Mouse (Mus musculus) lung, postnatal 36 days (tissue): ENCODE measurements at regions not wholly inside any gene's neighbourhood (a gene's known extent, or its start where the extent isn't known, plus 50 kb on each side); places are given as distances from the start of the nearest gene placed in this dataset.
"Not testable (repeated sequence)": the region's sequence is repeated elsewhere in the genome, so short reads cannot be mapped to it uniquely, and the experiment has no call there.

Experiments used
- DNase-seq: peaks from one replicate; pipeline ENCODE4 v3.0.0; 2022; ENCODE audit warnings: mixed read lengths

GRCm38 (mm10) chr1:99599696-99600489 is 172.7 kb upstream of the Cntnap5b start:
- DNase-seq = no peak

DNA sequence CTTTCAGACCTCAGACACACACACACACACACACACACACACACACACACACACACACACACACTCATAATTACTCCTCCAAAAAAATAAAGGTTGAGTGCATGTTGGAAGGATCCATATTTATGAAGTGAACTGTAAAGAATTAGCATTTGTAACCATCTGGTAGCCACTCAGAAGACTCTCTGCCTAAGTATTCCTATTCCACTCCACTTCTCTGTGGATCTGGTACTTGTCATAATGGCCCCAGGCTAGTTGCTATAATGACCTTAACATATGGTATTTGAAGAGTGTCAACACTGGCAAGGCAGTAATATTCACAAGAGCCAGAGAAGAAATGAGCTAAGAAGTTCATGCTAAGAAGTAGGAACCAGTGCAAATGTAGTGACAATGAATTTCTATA is 167.4 kb upstream of the Cntnap5b start:
- no peak for DNase-seq

- DNase-seq = no peak
Measured at GRCm38 (mm10) chr1:99619221-99619620, 153.3 kb upstream of the Cntnap5b start.

DNA sequence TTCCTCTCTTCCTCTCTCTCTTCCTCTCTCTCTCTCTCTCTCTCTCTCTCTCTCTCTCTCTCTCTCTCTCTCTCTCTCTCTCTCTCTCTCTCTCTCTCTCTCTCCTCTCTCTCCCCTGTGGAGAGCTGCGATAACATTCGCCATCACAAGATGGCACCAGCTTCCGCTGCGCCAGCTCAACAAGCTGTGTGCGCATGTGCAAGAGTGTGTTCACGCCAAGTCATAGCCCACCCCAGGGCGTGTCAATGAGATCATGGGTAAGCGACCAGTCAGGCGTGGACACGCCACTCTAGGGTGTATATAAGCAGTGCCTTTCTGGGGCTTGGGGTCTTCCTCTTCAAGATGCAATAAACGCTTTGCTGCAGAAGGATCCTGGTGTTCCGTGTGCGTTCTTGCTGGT is 141.6 kb upstream of the Cntnap5b start:
- DNase-seq = not testable (repeated sequence)

GRCm38 (mm10) chr1:99663641-99664040 is 108.9 kb upstream of the Cntnap5b start:
- no peak for DNase-seq

GRCm38 (mm10) chr1:99679980-99680379 is 92.6 kb upstream of the Cntnap5b start:
- no peak for DNase-seq

- no peak for DNase-seq
Measured at GRCm38 (mm10) chr1:99697089-99697488, 75.5 kb upstream of the Cntnap5b start.

DNA sequence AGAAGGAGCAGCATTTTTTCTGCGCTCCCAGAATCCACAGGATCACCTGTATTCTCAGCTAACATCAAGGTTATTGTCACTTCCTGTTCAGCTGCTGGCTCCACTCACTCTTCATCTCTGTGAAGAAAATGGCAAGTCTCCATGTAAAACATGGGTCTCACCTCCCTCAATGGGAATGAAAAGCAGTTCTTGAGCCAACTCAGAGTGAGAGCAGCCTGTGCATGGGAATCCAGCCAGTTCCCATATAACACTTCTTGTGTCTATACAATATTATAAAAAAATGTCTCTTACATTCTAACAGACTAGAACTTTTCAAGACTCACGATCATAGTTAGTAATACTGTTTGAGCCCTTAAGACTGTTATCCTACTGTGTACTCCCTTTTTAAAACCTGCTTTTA is 57.7 kb upstream of the Cntnap5b start:
- no peak for DNase-seq

- peak; percentile 0 for DNase-seq
Measured at GRCm38 (mm10) chr1:99716266-99716665, 56.3 kb upstream of the Cntnap5b start.
